20 mouse cellular contexts compared by ENCODE assay signal in the genomic region with DNA sequence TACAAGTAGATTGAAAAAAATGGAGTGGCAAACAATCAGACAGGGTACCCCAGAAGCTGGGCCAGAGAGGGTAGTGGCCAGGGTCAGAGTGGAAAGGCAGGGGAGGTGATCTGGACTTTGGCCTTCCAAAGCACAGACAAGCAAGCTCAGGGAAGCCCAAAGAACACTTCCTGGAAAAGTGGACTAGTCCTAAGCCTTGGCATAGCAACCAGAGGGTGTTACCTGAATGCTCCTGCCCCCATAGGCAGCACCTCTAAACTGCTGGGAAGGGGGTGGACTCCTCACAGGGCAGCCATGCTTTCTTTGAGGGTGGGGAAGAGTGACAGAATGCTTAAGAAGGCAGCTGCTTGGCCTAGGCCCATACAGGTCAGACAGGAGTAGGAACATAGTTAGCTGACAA. TPM values are rescaled to one million over a fixed set of nuclear protein-coding genes. Genes with fewer than 3 reads are reported as not detected.
A peak's percentile ranks its signal among the peaks of the same experiment; 100 is the strongest.
DNase-seq lines count a peak whose midpoint lies in the region; ATAC-seq and TF ChIP-seq lines count a peak whose summit lies in the region.
"Had no signal": no experiment of that assay in that cellular context is flagged by ENCODE, and none has a peak within 500 bp of the region (broad histone marks: within the 10 kb centered on the region; RNA-seq: fewer than 3 reads in every experiment).

No protein-coding gene starts in this region.

- no peak overlapping the region for H3K4me3 ChIP-seq in heart, embryonic 11.5 days (ENCODE audit: low read depth, low read length)
- no peak overlapping the region for H3K4me3 ChIP-seq in kidney, adult 2 months (ENCODE audit: insufficient read depth, low read depth, low read length)
- H3K4me3 ChIP-seq in kidney, embryonic 16.5 days (ENCODE audit: low read length) = no peak overlapping the region
- no peak overlapping the region for H3K4me3 ChIP-seq in heart, embryonic 16.5 days (ENCODE audit: low read length)
- H3K4me3 ChIP-seq: embryonic facial prominence, embryonic 13.5 days; neural tube, embryonic 12.5 days had no signal

- H3K4me1 ChIP-seq in heart, embryonic 11.5 days (ENCODE audit: control insufficient read depth, insufficient read depth, low read length) = no peaks in the 10 kb centered on the region; the same call in 1 of the 2 replicates
- peaks cover 20% of the 10 kb centered on the region for H3K4me1 ChIP-seq in kidney, adult 2 months (ENCODE audit: control insufficient read depth, insufficient read depth, low read length)
- no peaks in the 10 kb centered on the region for H3K4me1 ChIP-seq in kidney, embryonic 16.5 days (ENCODE audit: insufficient read depth, low read length)
- no peaks in the 10 kb centered on the region for H3K4me1 ChIP-seq in heart, embryonic 16.5 days (ENCODE audit: control insufficient read depth, insufficient read depth, low read length)
- H3K4me1 ChIP-seq: embryonic facial prominence, embryonic 13.5 days; neural tube, embryonic 12.5 days had no signal

- intact Hi-C loops in heart, postnatal 10 days (cut with DNase I) = no loop called here
- intact Hi-C loops in left cerebral cortex, postnatal 10 days (cut with DNase I) = no loop called here

- no peaks in the 10 kb centered on the region; the same call in 1 of the 2 replicates for H3K27me3 ChIP-seq in heart, embryonic 11.5 days (ENCODE audit: control insufficient read depth, insufficient read depth, low read length)
- no peaks in the 10 kb centered on the region for H3K27me3 ChIP-seq in kidney, adult 2 months (replicated peaks; ENCODE audit: control insufficient read depth, insufficient read depth, low read length)
- H3K27me3 ChIP-seq in kidney, embryonic 16.5 days (ENCODE audit: insufficient read depth, low read length) = no peaks in the 10 kb centered on the region; the same call in 1 of the 2 replicates
- no peaks in the 10 kb centered on the region for H3K27me3 ChIP-seq in heart, embryonic 16.5 days (ENCODE audit: control insufficient read depth, insufficient read depth, low read length)
- H3K27me3 ChIP-seq: embryonic facial prominence, embryonic 13.5 days; neural tube, embryonic 12.5 days had no signal

- ATAC-seq in heart, embryonic 11.5 days (replicated peaks; ENCODE audit: insufficient number of reproducible peaks, low FRiP score, low TSS enrichment) = no peak
- no peak for ATAC-seq in kidney, embryonic 16.5 days (ENCODE audit: low FRiP score, low TSS enrichment)
- ATAC-seq in heart, embryonic 16.5 days (replicated peaks; ENCODE audit: extremely low read depth, insufficient read depth, low FRiP score) = no peak
- ATAC-seq: activated CD4-positive, CD25-positive, alpha-beta regulatory T cell, adult 4 months; forebrain, embryonic 16.5 days had no signal

- TF ChIP-seq POLR2A in kidney, adult 2 months (IDR thresholded peaks at IDR 0.05; ENCODE audit: low read depth, low read length) = no peak

- no peaks in the 10 kb centered on the region for H3K9me3 ChIP-seq in heart, embryonic 11.5 days (replicated peaks; ENCODE audit: control insufficient read depth, low read length)
- no peaks in the 10 kb centered on the region for H3K9me3 ChIP-seq in kidney, embryonic 16.5 days (ENCODE audit: low read length)
- H3K9me3 ChIP-seq in heart, embryonic 16.5 days (replicated peaks; ENCODE audit: control insufficient read depth, low read length) = no peaks in the 10 kb centered on the region
- H3K9me3 ChIP-seq: embryonic facial prominence, embryonic 13.5 days; neural tube, embryonic 12.5 days had no signal

- peaks cover 4% of the 10 kb centered on the region; the same call in 1 of the 2 replicates for H3K36me3 ChIP-seq in heart, embryonic 11.5 days (ENCODE audit: control insufficient read depth, insufficient read depth, low read length)
- H3K36me3 ChIP-seq in kidney, adult 2 months (ENCODE audit: control insufficient read depth, insufficient read depth, low read length) = no peaks in the 10 kb centered on the region; the same call in none of the 2 replicates
- peaks cover 28% of the 10 kb centered on the region; the same call in 1 of the 2 replicates for H3K36me3 ChIP-seq in kidney, embryonic 16.5 days (ENCODE audit: insufficient read depth, low read length)
- peaks cover 13% of the 10 kb centered on the region; the same call in 1 of the 2 replicates for H3K36me3 ChIP-seq in heart, embryonic 16.5 days (ENCODE audit: control insufficient read depth, insufficient read depth)

- DNase-seq in heart, postnatal 10 days = no peak
- DNase-seq in kidney, adult 2 months = peak; percentile 76
- peak; percentile 11 to 63 for DNase-seq in kidney, postnatal 25 days
- DNase-seq in left cerebral cortex, postnatal 10 days (ENCODE audit: extremely low spot score in 1 of 2, low spot score in 2 of 2) = no peak
- DNase-seq in ovary, postnatal 36 days (ENCODE audit: low spot score) = no peak
- DNase-seq: liver; lung, embryonic 14.5 days; lung, postnatal 4 days; thymus, postnatal 25 days had no signal

- TF ChIP-seq CTCF in kidney, adult 2 months (conservative IDR thresholded peaks at IDR 0.05; ENCODE audit: insufficient read depth, insufficient read length, low read depth, low read length) = no peak

- no peak overlapping the region for H3K9ac ChIP-seq in heart, embryonic 11.5 days (ENCODE audit: low read depth, low read length)
- no peak overlapping the region for H3K9ac ChIP-seq in kidney, embryonic 16.5 days (replicated peaks; ENCODE audit: low read length)
- H3K9ac ChIP-seq in heart, embryonic 16.5 days (ENCODE audit: low read length) = no peak overlapping the region
- H3K9ac ChIP-seq: embryonic facial prominence, embryonic 13.5 days; lung, embryonic 14.5 days; neural tube, embryonic 12.5 days had no signal

- H3K4me2 ChIP-seq in heart, embryonic 11.5 days = no peak overlapping the region
- no peak overlapping the region for H3K4me2 ChIP-seq in kidney, embryonic 16.5 days (replicated peaks; ENCODE audit: low read depth, low read length)
- H3K4me2 ChIP-seq in heart, embryonic 16.5 days (ENCODE audit: low read depth, low read length) = no peak overlapping the region
- H3K4me2 ChIP-seq: embryonic facial prominence, embryonic 13.5 days; lung, embryonic 14.5 days; midbrain, embryonic 11.5 days; neural tube, embryonic 12.5 days had no signal

- H3K27ac ChIP-seq in heart, embryonic 11.5 days (ENCODE audit: low read depth, low read length) = peak overlapping the region; percentile 76
- peak overlapping the region; percentile 99 for H3K27ac ChIP-seq in kidney, adult 2 months (ENCODE audit: insufficient read depth, low read depth, low read length)
- H3K27ac ChIP-seq in kidney, embryonic 16.5 days (ENCODE audit: low read length) = no peak overlapping the region
- H3K27ac ChIP-seq in heart, embryonic 16.5 days (ENCODE audit: low read length) = peak overlapping the region; percentile 88
- H3K27ac ChIP-seq: embryonic facial prominence, embryonic 13.5 days; neural tube, embryonic 12.5 days had no signal

RNA-seq across cellular contexts. Expression of gene Slc6a8, which starts 12.0 kb away (rescaled TPM):
- 6.9 and 8.2 TPM in 2 replicates for polyA plus RNA-seq in heart, embryonic 11.5 days (2014; fragmentation: Nextera tagmentation; extraction: Ambion mirVana)
- 100 to 1,000 TPM; 112 to 126 TPM for total RNA-seq in heart, postnatal 10 days (2021)
- polyA plus RNA-seq in kidney, adult 2 months (2012; rRNA removed) = 228 and 237 TPM in 2 replicates
- polyA plus RNA-seq in kidney, embryonic 16.5 days (2015; fragmentation: Nextera tagmentation; extraction: Ambion mirVana) = 7.0 and 8.7 TPM in 2 replicates
- polyA plus RNA-seq in heart, embryonic 16.5 days (2015; fragmentation: Nextera tagmentation; extraction: Ambion mirVana) = 9.2 and 9.9 TPM in 2 replicates
- 10 to 100 TPM; 61.8 to 64.8 TPM for total RNA-seq in left cerebral cortex, postnatal 10 days (2021)
- total RNA-seq: hematopoietic stem cell, adult 5-6 weeks; monocyte, adult 5-6 weeks had no signal

RNA-seq across cellular contexts. Expression of gene Pnck, which starts 25.1 kb away (rescaled TPM):
- 11.1 and 12.2 TPM in 2 replicates for polyA plus RNA-seq in heart, embryonic 11.5 days (2014; fragmentation: Nextera tagmentation; extraction: Ambion mirVana)
- 1 to 10 TPM; 8.0 to 8.4 TPM for total RNA-seq in heart, postnatal 10 days (2021)
- polyA plus RNA-seq in kidney, adult 2 months (2012; rRNA removed) = 1.3 and 2.3 TPM in 2 replicates
- 15.8 and 20.6 TPM in 2 replicates for polyA plus RNA-seq in kidney, embryonic 16.5 days (2015; fragmentation: Nextera tagmentation; extraction: Ambion mirVana)
- polyA plus RNA-seq in heart, embryonic 16.5 days (2015; fragmentation: Nextera tagmentation; extraction: Ambion mirVana) = 9.1 and 11.1 TPM in 2 replicates
- total RNA-seq in left cerebral cortex, postnatal 10 days (2021) = 100 to 1,000 TPM; 152 to 154 TPM
- total RNA-seq: monocyte, adult 5-6 weeks had no signal

RNA-seq across cellular contexts. Expression of gene Bcap31, which starts 31.0 kb away (rescaled TPM):
- polyA plus RNA-seq in heart, embryonic 11.5 days (2014; fragmentation: Nextera tagmentation; extraction: Ambion mirVana) = 171 and 188 TPM in 2 replicates
- 100 to 1,000 TPM in 1 of 2 experiments, 10 to 100 TPM in 1; 99.5 to 104 TPM for total RNA-seq in heart, postnatal 10 days (2021)
- 81.7 and 111 TPM in 2 replicates for polyA plus RNA-seq in kidney, adult 2 months (2012; rRNA removed)
- 276 and 282 TPM in 2 replicates for polyA plus RNA-seq in kidney, embryonic 16.5 days (2015; fragmentation: Nextera tagmentation; extraction: Ambion mirVana)
- 187 and 188 TPM in 2 replicates for polyA plus RNA-seq in heart, embryonic 16.5 days (2015; fragmentation: Nextera tagmentation; extraction: Ambion mirVana)
- total RNA-seq in left cerebral cortex, postnatal 10 days (2021) = 10 to 100 TPM; 71.6 to 77.0 TPM

RNA-seq across cellular contexts. Expression of gene Abcd1, which starts 31.4 kb away (rescaled TPM):
- 8.1 and 9.2 TPM in 2 replicates for polyA plus RNA-seq in heart, embryonic 11.5 days (2014; fragmentation: Nextera tagmentation; extraction: Ambion mirVana)
- total RNA-seq in heart, postnatal 10 days (2021) = 10 to 100 TPM; 23.9 to 28.4 TPM
- 20.0 and 20.2 TPM in 2 replicates for polyA plus RNA-seq in kidney, adult 2 months (2012; rRNA removed)
- 16.2 and 17.4 TPM in 2 replicates for polyA plus RNA-seq in kidney, embryonic 16.5 days (2015; fragmentation: Nextera tagmentation; extraction: Ambion mirVana)
- 18.0 and 19.4 TPM in 2 replicates for polyA plus RNA-seq in heart, embryonic 16.5 days (2015; fragmentation: Nextera tagmentation; extraction: Ambion mirVana)
- total RNA-seq in left cerebral cortex, postnatal 10 days (2021) = 10 to 100 TPM; 15.0 to 16.2 TPM

RNA-seq across cellular contexts. Expression of gene Dusp9, which starts 45.8 kb away (rescaled TPM):
- 2.8 and 5.4 TPM in 2 replicates for polyA plus RNA-seq in heart, embryonic 11.5 days (2014; fragmentation: Nextera tagmentation; extraction: Ambion mirVana)
- total RNA-seq in heart, postnatal 10 days (2021) = under 1 TPM in 1 of 2 experiments, not detected in 1; 0.14 TPM
- 8.4 and 9.2 TPM in 2 replicates for polyA plus RNA-seq in kidney, adult 2 months (2012; rRNA removed)
- polyA plus RNA-seq in kidney, embryonic 16.5 days (2015; fragmentation: Nextera tagmentation; extraction: Ambion mirVana) = 28.9 and 30.5 TPM in 2 replicates
- polyA plus RNA-seq in heart, embryonic 16.5 days (2015; fragmentation: Nextera tagmentation; extraction: Ambion mirVana) = 1.1 and 1.7 TPM in 2 replicates
- total RNA-seq in left cerebral cortex, postnatal 10 days (2021) = under 1 TPM; 0.47 to 0.87 TPM
- total RNA-seq: gastrocnemius, adult 18-20 months; monocyte, adult 5-6 weeks had no signal

Comparison
In these comparisons a context has a peak if more than half of its experiments do, and no peak if none do; other contexts are left out.
1. RNA of gene Slc6a8, which starts 12.0 kb away (polyA plus RNA-seq): 228 to 237 TPM in kidney, adult 2 months; 9.2 to 9.9 TPM in heart, embryonic 16.5 days, 6.9 to 8.2 TPM in heart, embryonic 11.5 days and 7.0 to 8.7 TPM in kidney, embryonic 16.5 days; every median in the first group is over 10 times any median in the second.
2. DNase-seq: peak in kidney, adult 2 months (single experiment) and kidney, postnatal 25 days (2 of 2); none in heart, postnatal 10 days (0 of 2), left cerebral cortex, postnatal 10 days (0 of 2) and ovary, postnatal 36 days (single experiment).